Mouse (Mus musculus): ENCODE results near the gene Pkib.

DNA sequence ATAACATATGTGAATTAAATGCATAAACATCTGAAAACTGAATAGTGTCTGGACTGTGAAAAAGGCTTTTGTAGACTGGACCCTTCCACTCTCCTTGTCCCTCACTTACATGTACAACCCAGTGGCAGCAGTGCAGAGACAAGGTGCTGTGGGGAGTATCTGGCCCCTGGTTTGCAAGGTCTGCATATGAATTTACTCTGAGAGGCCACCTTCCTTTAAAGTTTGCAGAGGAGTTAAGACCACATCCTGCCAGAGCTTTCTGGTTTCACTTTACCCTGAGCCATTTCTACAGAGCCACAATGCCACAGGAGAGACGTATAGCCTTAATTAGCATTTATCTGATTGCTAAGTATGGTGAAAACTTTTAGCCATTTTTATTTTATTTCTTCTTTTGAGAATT lies 121.6 kb downstream of the Pkib start:
- no peak for TF ChIP-seq CTCF (conservative IDR thresholded peaks at IDR 0.05; ENCODE audit: insufficient read depth, insufficient read length, low read depth, low read length)
- TF ChIP-seq POLR2A (IDR thresholded peaks at IDR 0.05; ENCODE audit: low read depth, low read length) = no peak
